Mouse (Mus musculus) gastrocnemius, postnatal 25 days (tissue): ENCODE measurements around the gene 2410002F23Rik. TPM values are rescaled to one million over a fixed set of nuclear protein-coding genes. Genes with fewer than 3 reads are reported as not detected.
"Not testable (repeated sequence)": the region's sequence is repeated elsewhere in the genome, so short reads cannot be mapped to it uniquely, and the experiment has no call there.

Experiments
- DNase-seq: peaks from one replicate; pipeline ENCODE4 v3.0.0; 2022
- long read RNA-seq, 2 experiments: library from polyadenylated mRNA; stranded (forward); transcript quantifications; one replicate each; pipeline ENCODE4 v2.0.0; 2021
- total RNA-seq, 2 experiments: library from RNA; stranded (reverse); gene quantifications; 1 replicate in 1 of 2; 2 replicates in 1 of 2; pipeline ENCODE4 v1.2.3; 2021

Gene 2410002F23Rik
- 1 to 10 TPM; 6.1 to 8.0 TPM for total RNA-seq
- long read RNA-seq, experiment 1, partial matches to known transcripts, result 0 of 1 reads
- long read RNA-seq, experiment 1, other reads (novel, unspliced or antisense), result 0 of 1 reads
- long read RNA-seq, experiment 2, partial matches to known transcripts, result 0 of 4 reads
- long read RNA-seq, experiment 2, other reads (novel, unspliced or antisense), result 1 of 4 reads

DNA sequence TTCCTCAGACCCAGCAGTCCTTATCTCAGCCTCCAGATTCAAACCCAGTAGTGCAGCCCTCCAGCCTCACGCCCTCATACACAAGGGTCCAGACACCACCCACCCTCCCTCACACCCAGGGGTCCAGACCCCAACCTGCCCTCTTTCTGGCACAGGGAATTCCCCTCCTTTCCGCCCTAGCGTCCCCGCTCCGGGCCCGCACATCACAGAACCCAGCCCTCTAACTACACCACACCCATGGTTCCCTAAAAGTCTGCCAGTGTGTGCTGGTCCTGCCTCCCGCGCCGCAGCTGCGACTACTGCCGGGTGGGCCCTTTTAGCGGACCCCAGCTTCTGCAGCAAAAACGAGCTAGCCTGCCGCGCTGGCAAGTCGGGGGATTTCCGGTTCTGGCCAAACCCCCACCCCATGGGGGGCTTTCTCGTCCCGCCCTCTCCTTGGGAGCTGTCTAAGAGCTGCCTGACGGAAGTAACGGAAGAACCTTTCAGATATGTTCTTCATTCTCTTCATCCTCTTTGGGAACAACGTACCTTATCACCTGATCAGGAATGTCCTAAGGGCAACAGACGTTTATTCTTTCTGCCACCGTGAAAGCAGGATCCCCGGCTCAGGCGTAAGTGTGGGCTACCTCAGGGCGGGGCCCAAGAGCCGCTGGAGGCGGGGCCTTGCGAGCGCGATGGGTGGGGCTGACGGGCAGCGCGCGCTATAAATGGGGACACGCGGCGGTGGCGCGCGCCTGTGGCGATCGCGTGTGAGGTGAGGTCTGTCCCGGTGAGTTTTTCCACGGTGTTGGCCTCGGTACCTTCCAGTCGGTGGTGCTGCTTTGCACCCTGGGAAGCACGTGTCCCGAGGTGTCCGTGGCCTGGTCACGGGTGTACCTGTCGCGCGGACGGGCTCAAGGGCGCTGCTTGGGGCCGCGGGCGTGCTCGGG, at the start of gene 2410002F23Rik, which contains the start of gene 1700028J19Rik:
TSS of gene 2410002F23Rik (plus strand) at position 668 of the 929 bp plus-strand sequence.
TSS of gene 1700028J19Rik (minus strand) at position 641 of the 929 bp plus-strand sequence.
- DNase-seq, result peak; percentile 86

DNA sequence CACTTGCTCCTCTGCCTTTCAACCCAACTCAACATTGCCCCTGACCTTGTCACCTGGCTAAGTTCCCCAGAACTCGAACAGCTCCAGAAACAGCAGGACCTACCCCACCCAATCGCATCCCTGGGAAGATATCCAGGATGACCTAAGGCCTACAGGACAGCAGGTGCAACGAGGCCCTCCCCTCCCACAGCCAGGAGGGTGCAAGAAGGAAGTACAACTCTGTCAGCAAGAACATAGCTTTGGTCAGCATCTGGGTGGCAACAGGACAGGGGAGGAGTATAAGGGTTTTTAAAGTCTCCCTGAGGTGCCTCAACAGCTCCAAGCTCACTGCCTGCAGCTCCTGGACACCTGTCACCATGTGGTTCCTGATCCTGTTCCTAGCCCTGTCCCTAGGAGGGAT, 48.6 kb upstream of the 2410002F23Rik start, which contains the start of gene Klk1b3:
TSS of gene Klk1b3 (plus strand) at position 301 of the 400 bp plus-strand sequence.
- DNase-seq, result no peak

DNA sequence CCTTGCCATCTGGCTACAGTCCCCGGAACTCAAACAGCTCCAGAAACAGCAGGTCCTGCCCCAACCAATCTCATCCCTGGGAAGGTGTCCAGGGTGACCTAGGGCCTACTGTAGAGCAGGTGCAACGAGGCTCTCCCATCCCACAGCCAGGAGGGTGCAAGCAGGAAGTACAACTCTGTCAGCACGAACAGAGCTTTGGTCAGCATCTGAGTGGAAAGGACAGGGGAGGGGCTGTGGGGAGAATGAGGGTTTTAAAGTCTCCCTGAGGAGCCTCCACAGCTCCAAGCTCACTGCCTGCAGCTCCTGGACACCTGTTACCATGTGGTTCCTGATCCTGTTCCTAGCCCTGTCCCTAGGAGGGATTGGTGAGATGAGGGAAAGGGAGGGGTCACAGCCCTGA, 39.4 kb upstream of the 2410002F23Rik start, which contains the start of gene Klk1b4:
TSS of gene Klk1b4 (plus strand) at position 301 of the 400 bp plus-strand sequence.
- not testable (repeated sequence) for DNase-seq

DNA sequence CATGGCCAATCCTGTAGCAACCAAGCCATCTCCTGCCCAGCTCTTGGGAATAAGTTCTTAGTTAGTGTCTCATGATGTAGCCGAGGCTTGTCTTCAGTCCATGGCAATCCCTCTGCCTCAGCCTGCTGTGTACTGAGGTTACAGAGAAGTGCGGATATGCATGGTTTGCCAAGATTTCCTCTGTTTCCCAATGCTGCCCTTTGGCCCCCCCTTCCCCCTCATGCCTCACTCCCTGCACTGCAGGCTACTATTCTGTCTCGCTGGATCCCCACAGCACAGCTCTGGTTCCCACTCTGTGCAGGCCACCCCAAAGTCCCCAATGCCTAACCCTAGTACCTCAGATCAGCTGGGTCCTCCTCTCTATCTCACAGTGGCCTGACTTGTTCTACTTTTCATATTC, 38.2 kb upstream of the 2410002F23Rik start:
- DNase-seq, result no peak

DNA sequence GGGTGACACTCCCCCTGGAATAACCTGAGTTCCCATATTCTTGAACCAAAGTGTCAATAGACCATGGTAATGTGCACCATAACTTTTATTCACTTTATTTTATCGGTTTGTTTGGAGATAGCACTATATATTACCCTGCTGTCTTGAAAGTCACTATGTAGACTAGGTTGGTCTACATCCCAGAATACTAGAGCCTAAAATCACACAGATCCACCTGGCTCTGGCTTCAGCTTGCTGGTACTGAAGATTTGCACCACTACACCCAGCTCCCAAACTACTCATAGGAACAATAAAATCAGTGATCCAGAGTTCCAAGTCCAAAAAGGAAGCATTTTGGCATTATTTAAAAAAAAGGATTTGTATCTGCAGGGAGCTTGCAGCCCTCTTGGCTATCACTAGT, 30.9 kb upstream of the 2410002F23Rik start, which contains the start of gene Klk1b5:
TSS of gene Klk1b5 (plus strand) at position 301 of the 400 bp plus-strand sequence.
- DNase-seq, result no peak

DNA sequence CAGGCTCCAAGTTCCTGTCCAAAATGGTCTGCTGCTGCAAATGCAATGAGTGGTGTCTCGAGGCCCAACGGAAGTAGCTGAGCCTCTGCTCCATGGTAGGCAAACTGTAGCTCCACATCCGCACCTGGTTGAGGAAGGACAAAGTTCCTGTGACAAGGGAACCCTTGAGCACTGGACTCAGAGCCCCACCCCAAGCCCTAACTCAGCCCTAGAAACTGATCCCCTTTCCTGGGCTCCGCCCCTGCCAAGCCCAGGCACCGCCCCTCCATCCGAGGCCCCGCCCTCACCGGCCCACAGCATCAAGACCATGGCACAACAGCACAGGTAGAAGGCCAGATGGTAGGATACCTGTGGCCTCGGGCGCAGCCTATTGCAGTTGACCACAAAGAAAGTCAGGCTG, 24.9 kb upstream of the 2410002F23Rik start:
- not testable (repeated sequence) for DNase-seq

DNA sequence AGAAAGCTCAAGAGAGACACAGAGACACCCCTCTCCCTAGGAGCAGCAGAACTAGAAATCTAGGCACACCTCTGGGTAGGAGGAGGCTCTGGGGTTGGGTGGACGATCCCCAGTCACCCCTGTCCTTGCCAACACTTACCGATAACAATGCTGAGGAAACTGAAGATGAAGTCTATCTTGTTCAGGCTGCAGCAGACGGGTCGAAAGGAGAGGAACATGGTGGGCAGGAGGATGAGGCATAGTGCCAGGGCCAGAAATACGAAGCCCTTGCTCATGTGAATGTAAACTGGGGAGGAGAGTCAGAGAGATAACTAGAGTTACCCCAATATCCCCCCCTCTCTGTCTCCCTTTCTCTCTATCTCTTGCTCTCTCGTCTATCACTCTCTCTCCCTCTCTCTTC, 24.2 kb upstream of the 2410002F23Rik start:
- DNase-seq, result not testable (repeated sequence)

DNA sequence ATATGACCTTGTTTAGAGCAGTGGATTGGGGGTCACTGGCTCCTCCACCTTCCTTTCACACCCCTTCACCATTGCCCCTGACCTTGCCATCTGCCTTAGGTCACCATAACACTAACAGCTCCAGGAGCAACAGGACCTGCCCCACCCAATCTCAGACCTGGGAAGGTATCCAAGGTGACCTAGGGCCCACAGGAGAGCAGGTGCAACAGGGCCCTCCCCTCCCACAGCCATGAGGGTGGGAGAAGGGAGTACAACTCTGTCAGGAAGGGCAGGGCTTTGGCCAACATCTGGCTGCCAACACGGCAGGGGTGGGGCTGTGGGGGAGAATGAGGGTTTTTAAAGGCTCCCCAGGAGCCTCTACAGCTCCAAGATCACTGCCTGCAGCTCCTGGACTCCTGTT, 21.4 kb upstream of the 2410002F23Rik start, which contains the start of gene Klk1:
TSS of gene Klk1 (plus strand) at position 285 of the 400 bp plus-strand sequence.
- DNase-seq, result no peak

DNA sequence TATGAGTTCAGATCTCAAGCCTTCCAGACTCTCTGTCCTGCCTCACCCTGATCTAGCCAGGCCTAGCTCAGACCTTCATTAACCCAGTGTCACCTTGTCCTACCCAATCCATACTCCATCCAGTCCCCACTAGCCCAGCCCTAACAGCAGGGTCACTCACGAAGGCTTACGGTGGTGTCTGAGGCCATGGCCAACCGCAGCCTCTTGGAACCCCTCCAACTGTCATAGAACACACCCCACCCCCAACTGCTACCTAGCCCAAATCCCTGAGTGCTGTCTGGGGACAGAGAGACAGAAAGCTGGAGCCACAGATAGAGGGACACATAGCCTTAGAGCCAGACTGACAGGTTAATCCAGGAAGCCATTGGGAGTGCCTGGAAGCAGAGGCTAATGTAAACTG, 10.6 kb upstream of the 2410002F23Rik start, which contains the start of gene Gm36864:
TSS of gene Gm36864 (plus strand) at position 269 of the 400 bp plus-strand sequence.
- DNase-seq, result no peak

DNA sequence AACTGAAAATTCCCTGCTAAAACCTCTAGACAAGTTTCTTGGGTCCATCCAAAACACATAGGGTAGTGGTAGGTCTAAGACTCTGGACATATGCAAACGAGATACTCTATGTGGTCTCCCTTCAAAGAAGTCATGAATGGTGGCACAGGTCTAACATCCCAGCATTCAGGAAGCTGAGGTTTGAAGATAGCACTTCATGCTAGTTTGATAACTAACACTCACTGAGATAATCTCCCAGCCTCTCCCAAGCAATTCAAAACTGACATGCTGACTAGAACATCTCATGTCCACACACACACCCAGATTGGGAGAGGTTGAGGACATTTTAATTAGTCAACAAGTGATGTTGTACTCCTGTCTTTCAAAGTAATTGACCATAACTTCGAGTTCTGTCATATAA, 6.6 kb upstream of the 2410002F23Rik start:
- DNase-seq, result no peak

DNA sequence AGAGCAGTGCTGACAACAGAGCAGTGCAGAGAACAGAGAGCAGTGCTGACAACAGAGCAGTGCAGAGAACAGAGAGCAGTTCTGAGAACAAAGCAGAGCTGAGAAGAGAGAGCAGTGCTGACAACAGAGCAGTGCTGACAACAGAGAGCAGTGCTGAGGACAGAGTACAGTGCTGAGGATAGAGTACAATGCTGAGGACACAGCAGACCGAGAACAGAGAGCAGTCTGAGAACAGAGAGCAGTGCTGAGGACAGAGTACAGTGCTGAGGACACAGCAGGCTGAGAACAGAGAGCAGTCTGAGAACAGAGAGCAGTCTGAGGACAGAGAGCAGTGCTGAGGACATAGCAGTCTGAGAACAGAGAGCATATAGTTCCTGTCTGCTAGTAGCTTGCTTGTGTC, 5.8 kb upstream of the 2410002F23Rik start:
- DNase-seq, result no peak

DNA sequence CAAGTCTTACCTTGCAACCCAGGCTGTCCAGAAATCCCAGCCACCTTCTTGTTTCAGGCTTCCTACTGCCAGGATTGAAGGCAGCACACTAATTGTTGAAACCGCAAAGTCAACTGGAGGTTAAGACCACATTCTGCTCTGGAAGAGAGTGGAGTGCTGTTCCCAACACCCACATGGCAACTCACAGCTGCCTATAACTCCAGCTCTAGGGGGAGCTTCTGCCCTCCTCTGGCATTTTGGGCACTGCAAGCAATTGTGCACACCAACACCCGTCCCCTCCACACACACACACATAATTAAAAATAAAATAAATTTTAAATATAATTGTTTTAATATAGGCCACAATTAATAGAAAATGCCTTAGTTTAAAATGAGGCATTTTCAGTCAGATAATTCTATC, 5.4 kb upstream of the 2410002F23Rik start:
- no peak for DNase-seq

DNA sequence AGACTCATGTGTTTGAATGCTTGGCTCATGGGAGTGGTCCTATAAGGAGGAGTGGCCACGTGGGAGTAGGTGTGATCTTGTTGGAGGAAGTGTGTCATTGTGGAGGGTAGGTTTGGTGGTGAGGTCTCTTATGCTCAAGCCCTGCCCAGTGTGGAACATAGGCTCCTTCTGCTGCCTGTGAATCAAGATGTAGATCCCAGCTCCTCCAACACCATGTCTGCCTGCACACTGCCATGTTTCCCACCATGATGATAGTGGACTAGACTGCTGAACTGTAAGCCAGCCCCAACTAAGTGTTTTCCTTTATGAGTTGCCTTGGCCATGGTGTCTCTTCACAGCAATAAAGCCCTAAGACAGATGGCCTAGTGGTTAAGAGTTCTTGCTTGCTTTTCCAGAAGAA, 2.4 kb upstream of the 2410002F23Rik start:
- no peak for DNase-seq

DNA sequence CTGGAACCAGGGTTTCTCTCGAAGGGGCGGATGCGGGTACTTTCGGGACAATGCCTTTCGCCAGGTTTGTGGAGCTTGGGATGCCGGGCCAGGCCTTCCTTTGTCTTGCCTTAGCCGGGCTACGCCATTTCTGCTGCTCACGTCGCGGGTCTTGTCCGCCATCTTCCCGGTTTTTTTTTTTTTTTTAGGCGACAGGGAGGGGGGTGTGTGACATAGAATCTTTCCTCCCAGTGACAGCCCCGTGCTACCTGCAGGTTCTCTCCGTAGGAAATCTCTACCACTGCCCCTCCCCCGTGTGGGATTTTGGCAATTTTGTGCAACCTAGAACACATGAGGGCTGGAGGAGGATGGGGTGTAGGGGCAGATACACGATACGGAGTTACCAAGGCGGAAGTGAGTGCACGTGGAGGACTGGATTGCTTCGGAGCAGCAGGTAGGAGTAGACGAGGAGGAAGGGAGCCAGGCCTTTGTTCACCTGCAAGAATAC, 505 bp downstream of the 2410002F23Rik start:
- no peak for DNase-seq

DNA sequence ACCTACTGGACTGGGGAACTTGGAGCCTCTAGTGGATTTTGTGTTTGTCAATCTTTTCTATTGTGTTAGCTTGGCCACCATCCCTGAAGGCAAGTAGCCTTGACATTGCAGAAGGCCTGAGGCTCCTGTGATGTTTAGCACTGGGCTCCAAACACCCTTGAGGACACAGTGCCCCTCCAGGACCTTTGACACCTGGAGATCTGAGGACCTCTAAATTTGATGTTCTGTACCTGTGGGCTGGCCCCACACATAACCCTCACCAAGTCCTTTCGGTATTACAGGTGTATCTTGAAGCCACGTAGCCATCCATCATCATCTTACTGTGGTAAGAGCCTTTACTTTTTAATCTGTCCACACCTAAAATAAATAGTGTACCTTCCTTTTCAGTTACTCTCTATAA, 1.4 kb downstream of the 2410002F23Rik start:
- no peak for DNase-seq

DNA sequence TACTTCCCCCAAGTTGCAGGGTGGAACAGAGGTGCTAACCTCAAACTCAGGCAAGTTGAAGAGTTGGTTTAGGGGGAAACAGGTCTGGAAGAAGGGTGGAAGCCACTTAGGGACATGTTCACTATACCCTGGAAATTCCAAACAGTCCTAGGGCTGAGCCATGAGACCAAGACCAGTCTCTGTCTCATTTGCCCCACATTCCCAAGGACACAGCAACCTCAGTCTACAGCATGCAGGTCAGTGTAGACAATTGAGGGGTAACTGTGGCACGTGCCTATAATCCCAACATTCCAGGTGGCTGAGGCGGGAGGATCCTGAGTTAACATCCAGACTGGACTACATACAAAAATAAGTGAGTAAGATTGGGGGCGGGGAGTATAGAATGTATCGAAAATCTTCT, 2.7 kb downstream of the 2410002F23Rik start:
- DNase-seq, result no peak

DNA sequence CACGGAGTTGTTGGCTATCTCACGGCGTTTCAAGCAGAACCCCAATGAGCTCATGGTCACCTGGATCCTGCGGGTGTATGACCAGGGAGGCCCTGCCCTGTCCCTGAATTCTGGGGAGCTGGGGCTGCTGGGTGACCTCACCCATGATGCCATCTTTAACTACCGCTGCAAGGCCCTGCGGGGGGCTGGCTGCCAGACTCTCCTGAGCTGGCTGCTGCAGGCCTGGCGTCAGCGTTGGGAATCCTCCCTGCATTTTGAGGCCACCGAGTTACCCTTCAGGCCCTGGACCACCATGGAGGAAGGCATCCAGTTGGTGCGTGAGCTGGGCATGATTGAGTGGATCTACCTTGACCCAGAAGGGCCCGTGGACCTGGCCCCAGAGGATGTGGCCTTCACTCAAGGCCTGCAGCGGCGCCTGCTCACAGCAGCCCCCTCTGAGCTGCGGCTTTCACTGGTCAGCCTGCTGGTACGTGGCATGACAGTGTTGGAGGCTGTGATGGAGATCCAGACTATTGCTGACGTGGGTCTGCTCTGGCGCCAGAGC, 4.3 kb downstream of the 2410002F23Rik start:
- not testable (repeated sequence) for DNase-seq

DNA sequence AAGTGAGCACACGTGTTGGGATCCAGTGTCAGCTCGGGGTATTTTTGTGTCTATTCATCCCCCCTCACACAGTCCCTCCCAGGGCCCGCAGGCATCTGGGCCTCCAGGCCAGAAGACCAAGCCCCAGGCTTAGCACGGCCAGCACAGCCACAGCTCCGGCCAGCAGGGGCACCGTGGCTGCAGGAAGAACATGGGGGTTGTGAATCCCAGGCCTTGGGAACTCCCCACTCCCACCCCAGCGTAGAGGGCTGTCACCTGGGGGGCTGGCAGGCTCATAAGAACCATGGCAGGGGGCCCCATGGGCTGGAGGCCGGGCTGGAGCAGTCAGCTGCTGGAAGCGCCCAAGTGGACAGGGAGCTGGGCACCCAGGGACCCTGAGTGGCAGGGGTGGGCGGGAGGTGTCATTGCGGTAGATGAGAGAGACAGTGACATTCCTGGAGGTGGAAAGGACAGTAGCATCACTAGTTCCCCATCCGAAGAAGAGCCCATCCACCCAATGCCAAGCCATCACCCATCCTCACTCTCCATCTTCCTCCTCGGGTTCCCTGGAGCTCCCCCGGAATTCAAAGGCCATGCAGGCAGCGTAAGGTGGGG, 6.6 kb downstream of the 2410002F23Rik start:
- no peak for DNase-seq

DNA sequence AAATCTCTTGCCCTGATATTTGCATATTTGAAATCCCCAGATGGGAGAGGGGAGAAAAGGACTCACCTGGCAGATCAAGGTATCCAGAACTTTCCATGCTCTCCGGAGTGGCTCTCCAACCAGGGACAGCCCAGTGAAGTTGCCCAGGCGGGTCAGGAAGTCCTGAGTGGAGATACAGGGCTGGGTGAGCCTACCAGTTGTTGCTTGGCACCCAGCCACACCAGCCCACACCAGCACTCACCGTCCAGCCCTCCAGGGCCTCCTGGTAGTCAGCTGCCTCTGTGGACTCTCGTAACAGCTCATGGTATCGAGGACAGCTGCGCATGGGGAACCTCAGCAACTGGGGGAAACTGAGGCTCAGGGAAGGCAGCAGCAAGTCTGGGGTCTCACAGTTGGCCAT, 8.4 kb downstream of the 2410002F23Rik start:
- DNase-seq, result no peak

DNA sequence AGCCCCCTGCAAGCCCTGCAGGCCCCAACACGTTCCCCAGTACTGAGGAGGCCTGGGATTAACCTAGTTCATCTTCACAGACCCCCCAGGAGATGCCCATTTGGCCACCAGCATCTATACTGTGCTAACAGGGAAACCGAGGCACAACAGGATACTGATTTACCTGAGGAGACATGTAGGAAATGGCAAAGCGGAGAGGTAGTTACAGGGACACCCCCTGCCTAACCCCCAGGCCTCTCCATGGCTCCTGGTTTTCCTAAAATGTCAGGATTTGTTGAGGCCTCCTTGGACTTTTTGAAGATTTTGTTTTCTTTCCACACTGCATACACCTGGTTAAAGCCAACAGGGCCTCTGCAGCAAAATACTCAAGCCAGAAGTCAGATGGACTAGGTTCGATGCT, 10.8 kb downstream of the 2410002F23Rik start, which contains the start of gene Acp4:
TSS of gene Acp4 (minus strand) at position 101 of the 400 bp plus-strand sequence.
- no peak for DNase-seq

DNA sequence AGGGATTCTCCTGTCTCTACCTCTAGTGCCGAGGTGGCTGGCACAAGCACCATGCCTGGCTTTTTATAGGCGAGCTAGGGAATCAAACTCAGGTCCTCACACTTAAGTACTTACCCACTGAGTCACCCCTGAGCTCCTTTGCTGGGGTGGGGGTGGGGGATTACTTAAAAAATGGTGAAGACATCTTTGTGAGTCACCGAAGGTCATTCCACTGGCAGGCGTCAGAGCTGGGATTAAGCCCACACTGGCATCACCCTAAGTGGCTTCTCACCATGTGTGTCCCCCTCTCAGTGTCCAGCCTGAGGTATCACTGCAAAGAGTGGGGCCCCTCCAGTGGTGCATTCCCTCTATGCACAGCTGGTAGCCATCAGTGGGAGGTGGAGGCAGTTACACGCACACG, 13.9 kb downstream of the 2410002F23Rik start:
- DNase-seq, result no peak

DNA sequence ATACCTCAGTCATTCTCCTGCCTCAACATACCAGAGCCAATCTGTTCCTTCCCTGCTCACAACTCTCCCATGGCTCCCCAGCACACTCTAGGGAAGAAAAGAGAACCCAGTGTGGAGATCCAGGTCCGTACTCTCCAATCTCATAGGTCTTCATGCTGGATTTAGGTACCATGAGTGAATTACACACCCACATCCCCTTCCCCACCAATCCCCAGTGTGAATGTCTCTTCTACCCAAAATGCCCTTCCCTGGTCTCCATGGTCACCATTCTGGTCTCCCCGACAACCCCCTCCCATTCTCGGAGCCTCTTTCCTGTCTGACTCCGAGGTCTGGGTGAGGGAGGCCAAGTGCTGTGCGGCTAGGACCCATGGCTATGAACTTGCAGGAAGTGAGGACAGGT, 14.6 kb downstream of the 2410002F23Rik start, which contains the start of gene Gm15517:
TSS of gene Gm15517 (plus strand) at position 301 of the 400 bp plus-strand sequence.
- DNase-seq, result no peak
